Mouse (Mus musculus) cerebellum, adult 2 months (tissue): ENCODE data around the gene Rad51b. TPM values are rescaled to one million over a fixed set of nuclear protein-coding genes. Genes with fewer than 3 reads are reported as not detected.

Source experiments
- DNase-seq, 2 experiments: peaks; one replicate each; pipeline ENCODE4 v3.0.0; 2021
- H3K27ac ChIP-seq: fragments of 200-500 bp; 2 replicates; pipeline ENCODE4 v1.5.1; 2012; ENCODE audit warnings: low read length, control low read depth, inconsistent platforms; ENCODE audit not compliant: insufficient read depth
- H3K27me3 ChIP-seq: fragments of 200-500 bp; 2 replicates; pipeline ENCODE4 v1.6.1; 2012; ENCODE audit warnings: inconsistent platforms, mild to moderate bottlenecking, low read length, moderate library complexity; ENCODE audit not compliant: control insufficient read depth, insufficient read depth
- H3K4me1 ChIP-seq: fragments of 200-500 bp; 2 replicates; pipeline ENCODE4 v1.6.1; 2011; ENCODE audit warnings: low read length; ENCODE audit not compliant: control insufficient read depth, insufficient read depth
- H3K4me3 ChIP-seq: fragments of 200-500 bp; replicated peaks from 2 replicates; pipeline ENCODE3; 2011; ENCODE audit warnings: mild to moderate bottlenecking, low read depth, low read length, control low read depth; ENCODE audit not compliant: insufficient read depth
- CTCF ChIP-seq: fragments of 200-500 bp; IDR thresholded peaks from 2 replicates; pipeline ENCODE4 v1.5.1; 2011; ENCODE audit warnings: low read depth, mild to moderate bottlenecking, control low read depth, low read length, moderate library complexity, borderline replicate concordance; ENCODE audit not compliant: insufficient read depth
- POLR2A ChIP-seq: fragments of 200-500 bp; IDR thresholded peaks from 2 replicates; pipeline ENCODE4 v1.6.1; 2011; ENCODE audit warnings: low read length, control low read depth, borderline replicate concordance; ENCODE audit not compliant: insufficient read depth
- WGBS: fragments of 180-500 bp; shearing (Covaris S2); methylation state at CpG from one replicate; pipeline ENCODE4 v1.1.7; 2018; 5-methylcytosine and 5-hydroxymethylcytosine counted together
- polyA plus RNA-seq: library from polyadenylated mRNA; depleted of rRNA; stranded (reverse); fragments of >200 nt; gene quantifications from 2 replicates; pipeline ENCODE4 v1.2.3, GENCODE M21; 2012

Rad51b gene
- polyA plus RNA-seq, 1 experiment = 0.23 TPM

- Histone ChIP-seq H3K27ac (no peak overlapping the region), H3K27me3 (no peaks in the 10 kb centered on the region), H3K4me1 (no peaks in the 10 kb centered on the region), H3K4me3 (no peak overlapping the region)
- WGBS = 56% methylated on average over 7 of the region's 7 CpGs
- no peak for DNase-seq
- TF ChIP-seq CTCF = no peak
- TF ChIP-seq POLR2A = no peak
These were observed 528.8 kb downstream of the Rad51b start for GRCm38 (mm10) chr12:79825922-79826321.

- Histone ChIP-seq H3K27ac (no peak overlapping the region), H3K27me3 (no peaks in the 10 kb centered on the region), H3K4me1 (no peaks in the 10 kb centered on the region), H3K4me3 (no peak overlapping the region)
- 54% methylated on average over 5 of the region's 5 CpGs for WGBS
- no peak for TF ChIP-seq POLR2A
- no peak for DNase-seq
These were observed 530.2 kb downstream of the Rad51b start for GRCm38 (mm10) chr12:79827233-79827692.

- no peaks in the 10 kb centered on the region for H3K4me1 ChIP-seq
- no peak overlapping the region for H3K4me3 ChIP-seq
- no peak for TF ChIP-seq CTCF
- TF ChIP-seq POLR2A = no peak
- H3K27ac ChIP-seq = no peak overlapping the region
- H3K27me3 ChIP-seq = no peaks in the 10 kb centered on the region
- 59% methylated on average over 4 of the region's 4 CpGs for WGBS
- no peak for DNase-seq
These were observed 530.7 kb downstream of the Rad51b start for GRCm38 (mm10) chr12:79827735-79828134.

GRCm38 (mm10) chr12:79830686-79831085 is 533.6 kb downstream of the Rad51b start:
- H3K27ac ChIP-seq = no peak overlapping the region
- DNase-seq = no peak
- WGBS = 55% methylated on average over 1 of the region's 1 CpGs
- no peaks in the 10 kb centered on the region for H3K27me3 ChIP-seq
- no peaks in the 10 kb centered on the region for H3K4me1 ChIP-seq
- TF ChIP-seq POLR2A (no peak), CTCF (no peak)
- H3K4me3 ChIP-seq = no peak overlapping the region

- no peak for DNase-seq
- H3K27ac ChIP-seq = no peak overlapping the region
- no peak overlapping the region for H3K4me3 ChIP-seq
- no peaks in the 10 kb centered on the region for H3K27me3 ChIP-seq
- TF ChIP-seq POLR2A (no peak), CTCF (no peak)
- 93% methylated on average over 6 of the region's 6 CpGs for WGBS
- no peaks in the 10 kb centered on the region for H3K4me1 ChIP-seq
These were observed 535.5 kb downstream of the Rad51b start for GRCm38 (mm10) chr12:79832611-79833010.

DNA sequence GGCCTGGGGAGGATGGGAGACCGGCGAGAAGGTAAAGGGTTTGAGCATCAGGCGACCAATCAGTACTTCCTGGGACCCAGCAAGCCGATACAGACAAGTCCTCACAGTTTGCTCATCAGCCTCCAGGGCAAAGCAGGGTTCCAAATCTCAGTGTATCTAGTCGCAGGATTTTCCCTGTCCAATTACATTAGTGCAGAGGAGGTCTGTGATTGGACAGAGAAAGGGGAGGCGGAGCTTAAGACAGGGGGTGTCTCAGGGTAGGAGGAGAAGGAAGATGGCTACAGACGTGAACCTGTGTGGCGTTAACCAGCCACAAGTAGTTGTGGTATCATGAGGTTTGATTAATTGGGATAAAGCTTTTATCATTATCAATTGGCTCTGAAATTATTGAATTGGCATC is 538.4 kb downstream of the Rad51b start:
- Histone ChIP-seq H3K27me3 (no peaks in the 10 kb centered on the region), H3K27ac (no peak overlapping the region), H3K4me3 (no peak overlapping the region), H3K4me1 (no peaks in the 10 kb centered on the region; the same call in 1 of the 2 replicates)
- WGBS = 97% methylated on average over 8 of the region's 8 CpGs
- no peak for DNase-seq
- TF ChIP-seq CTCF (no peak), POLR2A (no peak)

GRCm38 (mm10) chr12:79838181-79838961 is 541.3 kb downstream of the Rad51b start:
- no peak for TF ChIP-seq CTCF
- no peak for TF ChIP-seq POLR2A
- WGBS = 49% methylated on average over 6 of the region's 6 CpGs
- no peaks in the 10 kb centered on the region; the same call in 1 of the 2 replicates for H3K4me1 ChIP-seq
- peak in 1 of 2 experiments; percentile 8 for DNase-seq
- H3K27ac ChIP-seq = no peak overlapping the region
- no peak overlapping the region for H3K4me3 ChIP-seq
- H3K27me3 ChIP-seq = no peaks in the 10 kb centered on the region
